Mouse (Mus musculus): ENCODE results near the gene Wdr34. TPM values are rescaled to one million over a fixed set of nuclear protein-coding genes. Genes with fewer than 3 reads are reported as not detected.

The Wdr34 gene
- polyA plus RNA-seq, 1 experiment from 2014 or later: 29.0 TPM

Small RNA genes lying within 50 kb of the gene (microRNA-seq; reads per million reads assigned to microRNA genes)
- gene Mir6997 (ENCODE audit: borderline number of aligned reads): 1.00 reads per million

Other genes starting within 250 kb of the Wdr34 start
- 15.0 and 15.7 TPM in 2 replicates for gene Slc27a4, start 246.2 kb downstream of the Wdr34 start, polyA plus RNA-seq (2014; fragmentation: Nextera tagmentation; extraction: Ambion mirVana)
- 20.3 and 21.6 TPM in 2 replicates for gene Urm1, start 228.8 kb downstream of the Wdr34 start, polyA plus RNA-seq (2014; fragmentation: Nextera tagmentation; extraction: Ambion mirVana)
- 29.2 and 32.8 TPM in 2 replicates for gene Cercam, start 179.7 kb downstream of the Wdr34 start, polyA plus RNA-seq (2014; fragmentation: Nextera tagmentation; extraction: Ambion mirVana)
- 35.6 and 42.4 TPM in 2 replicates for gene Odf2, start 159.7 kb downstream of the Wdr34 start, polyA plus RNA-seq (2014; fragmentation: Nextera tagmentation; extraction: Ambion mirVana)
- gene Gle1, start 113.5 kb downstream of the Wdr34 start, polyA plus RNA-seq (2014; fragmentation: Nextera tagmentation; extraction: Ambion mirVana): 44.1 and 54.0 TPM in 2 replicates
- 149 and 159 TPM in 2 replicates for gene Sptan1, start 83.3 kb downstream of the Wdr34 start, polyA plus RNA-seq (2014; fragmentation: Nextera tagmentation; extraction: Ambion mirVana)
- gene Set, start 8.5 kb upstream of the Wdr34 start, polyA plus RNA-seq (2014; fragmentation: Nextera tagmentation; extraction: Ambion mirVana): 351 and 393 TPM in 2 replicates
- gene Pkn3, start 28.8 kb upstream of the Wdr34 start, polyA plus RNA-seq (2014; fragmentation: Nextera tagmentation; extraction: Ambion mirVana): 5.6 and 7.6 TPM in 2 replicates
- 26.1 and 28.9 TPM in 2 replicates for gene Zdhhc12, start 44.8 kb upstream of the Wdr34 start, polyA plus RNA-seq (2014; fragmentation: Nextera tagmentation; extraction: Ambion mirVana)
- gene Zer1, start 75.7 kb upstream of the Wdr34 start, polyA plus RNA-seq (2014; fragmentation: Nextera tagmentation; extraction: Ambion mirVana): 7.9 and 8.3 TPM in 2 replicates
- 10.5 TPM in 2 replicates for gene Tbc1d13, start 84.9 kb upstream of the Wdr34 start, polyA plus RNA-seq (2014; fragmentation: Nextera tagmentation; extraction: Ambion mirVana)
- 21.9 and 26.5 TPM in 2 replicates for gene Endog, start 122.6 kb upstream of the Wdr34 start, polyA plus RNA-seq (2014; fragmentation: Nextera tagmentation; extraction: Ambion mirVana)
- 63.8 and 67.8 TPM in 2 replicates for gene Spout1, start 129.6 kb upstream of the Wdr34 start, polyA plus RNA-seq (2014; fragmentation: Nextera tagmentation; extraction: Ambion mirVana)
- 8.1 and 8.2 TPM in 2 replicates for gene Kyat1, start 157.0 kb upstream of the Wdr34 start, polyA plus RNA-seq (2014; fragmentation: Nextera tagmentation; extraction: Ambion mirVana)
- gene Lrrc8a, start 188.8 kb upstream of the Wdr34 start, polyA plus RNA-seq (2014; fragmentation: Nextera tagmentation; extraction: Ambion mirVana): 39.2 and 41.3 TPM in 2 replicates
- gene Gm28035, start 191.7 kb upstream of the Wdr34 start, polyA plus RNA-seq (2014; fragmentation: Nextera tagmentation; extraction: Ambion mirVana): 0.06 TPM in 1 of 2 replicates, not detected in the other
- 5.4 and 5.7 TPM in 2 replicates for gene Phyhd1, start 217.3 kb upstream of the Wdr34 start, polyA plus RNA-seq (2014; fragmentation: Nextera tagmentation; extraction: Ambion mirVana)
- gene Gm28038, start 232.2 kb upstream of the Wdr34 start, polyA plus RNA-seq (2014; fragmentation: Nextera tagmentation; extraction: Ambion mirVana): not detected in 2 replicates
- 30.2 and 30.8 TPM in 2 replicates for gene Dolk, start 237.5 kb upstream of the Wdr34 start, polyA plus RNA-seq (2014; fragmentation: Nextera tagmentation; extraction: Ambion mirVana)
- gene Nup188, start 237.5 kb upstream of the Wdr34 start, polyA plus RNA-seq (2014; fragmentation: Nextera tagmentation; extraction: Ambion mirVana): 35.4 and 39.4 TPM in 2 replicates

Data from embryonic facial prominence, embryonic 14.5 days (tissue).